Comparison of ENCODE assay signal across 23 mouse cellular contexts in genomic region chr6:100446804-100447203, GRCm38 (mm10).
"Had no signal": no experiment of that assay in that cellular context is flagged by ENCODE, and none has a peak within 500 bp of the region (broad histone marks: within the 10 kb centered on the region; RNA-seq: fewer than 3 reads in every experiment).

No protein-coding gene starts in this region.

- H3K4me1 ChIP-seq: megakaryocyte, embryonic 14.5 days; midbrain, embryonic 15.5 days had no signal

- H3K27me3 ChIP-seq: liver, embryonic 12.5 days; liver, embryonic 15.5 days; lung, embryonic 15.5 days; midbrain, embryonic 15.5 days; neural tube, embryonic 13.5 days had no signal

- H3K4me2 ChIP-seq: limb, embryonic 13.5 days; liver, embryonic 12.5 days; liver, embryonic 15.5 days; lung, embryonic 15.5 days; midbrain, embryonic 12.5 days; midbrain, embryonic 15.5 days; neural tube, embryonic 13.5 days had no signal

- H3K36me3 ChIP-seq: limb, embryonic 10.5 days; limb, embryonic 13.5 days; liver, embryonic 12.5 days; liver, embryonic 15.5 days; lung, embryonic 15.5 days; midbrain, embryonic 12.5 days; midbrain, embryonic 15.5 days; neural tube, embryonic 13.5 days had no signal

- ATAC-seq: liver, embryonic 12.5 days had no signal

- H3K4me3 ChIP-seq: layer of hippocampus, adult 2 months; limb, embryonic 10.5 days; limb, embryonic 13.5 days; liver, embryonic 12.5 days; liver, embryonic 15.5 days; lung, embryonic 15.5 days; megakaryocyte, embryonic 14.5 days; midbrain, embryonic 12.5 days; midbrain, embryonic 15.5 days; neural tube, embryonic 13.5 days had no signal

- H3K9me3 ChIP-seq: limb, embryonic 10.5 days; liver, embryonic 15.5 days; lung, embryonic 15.5 days; midbrain, embryonic 15.5 days had no signal

- H3K9ac ChIP-seq: limb, embryonic 13.5 days; liver, embryonic 12.5 days; liver, embryonic 15.5 days; lung, embryonic 15.5 days; midbrain, embryonic 12.5 days; midbrain, embryonic 15.5 days; neural tube, embryonic 13.5 days had no signal

- DNase-seq: kidney, adult 2 months; kidney, postnatal 25 days; layer of hippocampus, adult 9-11 months; liver; lung, adult 18-20 months; lung, postnatal 14 days; right cerebral cortex, postnatal 25 days; spleen, adult 18-20 months; thymus, adult 2 months; thymus, postnatal 14 days; thymus, postnatal 4 days had no signal

- H3K27ac ChIP-seq: kidney, postnatal 0 days; layer of hippocampus, adult 2 months; limb, embryonic 10.5 days; limb, embryonic 13.5 days; liver, embryonic 12.5 days; liver, embryonic 15.5 days; lung, embryonic 15.5 days; macrophage; midbrain, embryonic 12.5 days; midbrain, embryonic 15.5 days; neural tube, embryonic 13.5 days had no signal
